Mouse (Mus musculus) MEL (cell line): ENCODE measurements around the gene Efhd2.

Experiments used
- CTCF ChIP-seq, 3 experiments: IDR thresholded peaks in 2 of 3; conservative IDR thresholded peaks in 1 of 3; 2 replicates each; pipeline ENCODE4 v1.5.1; 2011 to 2012; ENCODE audit warnings: low read length in 3 of 3, low read depth in 2 of 3, mild to moderate bottlenecking in 2 of 3, improper control_type of control experiment in 1 of 3, inconsistent platforms in 1 of 3, mixed read lengths in 1 of 3, moderate library complexity in 1 of 3; ENCODE audit not compliant: control insufficient read depth in 1 of 3, insufficient read depth in 1 of 3, poor library complexity in 1 of 3, severe bottlenecking in 1 of 3
- MAFK ChIP-seq: IDR thresholded peaks from 2 replicates; pipeline ENCODE4 v1.6.1; 2011; ENCODE audit warnings: low read depth, mild to moderate bottlenecking, low read length, improper control_type of control experiment, borderline replicate concordance
- MAZ ChIP-seq: IDR thresholded peaks from 2 replicates; pipeline ENCODE4 v1.6.1; 2012; ENCODE audit warnings: low read depth, mild to moderate bottlenecking, inconsistent platforms, low read length, improper control_type of control experiment
- NRF1 ChIP-seq: IDR thresholded peaks from 2 replicates; pipeline ENCODE4 v1.6.1; 2014; ENCODE audit warnings: low read depth, mild to moderate bottlenecking, inconsistent platforms, low read length, improper control_type of control experiment, moderate library complexity; ENCODE audit not compliant: poor library complexity, insufficient read depth, severe bottlenecking
- POLR2A ChIP-seq, 2 experiments: IDR thresholded peaks; 2 replicates each; pipeline ENCODE4 v1.6.1; 2011 to 2012; ENCODE audit warnings: low read length in 2 of 2, mild to moderate bottlenecking in 2 of 2, control low read depth in 1 of 2, improper control_type of control experiment in 1 of 2, low read depth in 1 of 2, moderate library complexity in 1 of 2; ENCODE audit not compliant: control insufficient read depth in 1 of 2, insufficient read depth in 1 of 2, poor library complexity in 1 of 2
- POLR2AphosphoS2 ChIP-seq: IDR thresholded peaks from 2 replicates; pipeline ENCODE4 v1.6.1; 2011; ENCODE audit warnings: low read length, improper control_type of control experiment
- TCF12 ChIP-seq: IDR thresholded peaks from 2 replicates; pipeline ENCODE4 v1.6.1; 2014; ENCODE audit warnings: low read depth, mild to moderate bottlenecking, inconsistent platforms, low read length, improper control_type of control experiment, moderate library complexity

GRCm38 (mm10) chr4:141834536-141835095 is 40.1 kb downstream of the Efhd2 start:
- no peak for TF ChIP-seq MAFK
- no peak for TF ChIP-seq CTCF (IDR thresholded peaks at IDR 0.05 in 2 of 3, conservative IDR thresholded peaks at IDR 0.05 in 1 of 3; ENCODE audit: control insufficient read depth in 1 of 3, insufficient read depth in 1 of 3, low read depth in 2 of 3, low read length in 3 of 3, poor library complexity in 1 of 3, severe bottlenecking in 1 of 3)
- no peak for TF ChIP-seq MAZ
- no peak for TF ChIP-seq POLR2AphosphoS2
- no peak for TF ChIP-seq NRF1
- no peak for TF ChIP-seq POLR2A (IDR thresholded peaks at IDR 0.05; ENCODE audit: control insufficient read depth in 1 of 2, insufficient read depth in 1 of 2, low read depth in 1 of 2, low read length in 2 of 2, poor library complexity in 1 of 2)
- no peak for TF ChIP-seq TCF12
